In genomic region chr12:115109742-115110141, GRCm38 (mm10) we compare ENCODE assay signal across 21 mouse cellular contexts.
"Had no signal": no experiment of that assay in that cellular context is flagged by ENCODE, and none has a peak within 500 bp of the region (broad histone marks: within the 10 kb centered on the region; RNA-seq: fewer than 3 reads in every experiment).

No protein-coding gene starts in this region.

- H3K9ac ChIP-seq: liver, embryonic 13.5 days; liver, embryonic 15.5 days; liver, postnatal 0 days; midbrain, embryonic 12.5 days; neural tube, embryonic 13.5 days; neural tube, embryonic 15.5 days had no signal

- H3K27me3 ChIP-seq: liver, embryonic 13.5 days; liver, embryonic 15.5 days; midbrain, embryonic 12.5 days; neural tube, embryonic 13.5 days; neural tube, embryonic 15.5 days had no signal

- H3K36me3 ChIP-seq: liver, embryonic 13.5 days; liver, embryonic 15.5 days; midbrain, embryonic 10.5 days; midbrain, embryonic 12.5 days; neural tube, embryonic 13.5 days; neural tube, embryonic 15.5 days had no signal

- H3K9me3 ChIP-seq: liver, embryonic 15.5 days; neural tube, embryonic 15.5 days had no signal

- H3K4me3 ChIP-seq: liver, embryonic 13.5 days; liver, embryonic 15.5 days; midbrain, embryonic 10.5 days; midbrain, embryonic 12.5 days; myocyte; neural tube, embryonic 13.5 days; neural tube, embryonic 15.5 days had no signal

- H3K27ac ChIP-seq: liver, embryonic 13.5 days; liver, embryonic 15.5 days; macrophage; midbrain, embryonic 10.5 days; midbrain, embryonic 12.5 days; neural tube, embryonic 13.5 days; neural tube, embryonic 15.5 days had no signal

- H3K4me1 ChIP-seq: liver, embryonic 13.5 days; liver, embryonic 15.5 days; midbrain, embryonic 10.5 days; midbrain, embryonic 12.5 days; neural tube, embryonic 13.5 days; neural tube, embryonic 15.5 days had no signal

- ATAC-seq: liver, postnatal 0 days; midbrain, embryonic 16.5 days had no signal

- H3K4me2 ChIP-seq: liver, embryonic 11.5 days; liver, embryonic 13.5 days; liver, embryonic 15.5 days; midbrain, embryonic 12.5 days; neural tube, embryonic 13.5 days; neural tube, embryonic 15.5 days had no signal

- DNase-seq: liver, embryonic 13.5 days; liver, postnatal 0 days; lung, postnatal 14 days; midbrain, embryonic 14.5 days; retina, postnatal 1 day; right cerebral cortex, adult 18-20 months; right cerebral cortex, postnatal 25 days; right cerebral cortex, postnatal 4 days; spleen, adult 18-20 months; thymus, adult 18-20 months; thymus, postnatal 14 days; thymus, postnatal 36 days had no signal
